Mouse (Mus musculus) E14TG2a.4 (cell line): ENCODE data around the gene Haghl.

Source experiments
- H3K27me3 ChIP-seq: 2 replicates; pipeline ENCODE4 v1.6.1; 2014; ENCODE audit warnings: low read length, control low read depth; ENCODE audit not compliant: insufficient read depth
- H3K36me3 ChIP-seq: 2 replicates; pipeline ENCODE4 v1.6.1; 2014; ENCODE audit warnings: low read length, control low read depth; ENCODE audit not compliant: insufficient read depth
- H3K4me1 ChIP-seq: replicated peaks from 2 replicates; pipeline ENCODE4 v1.6.1; 2014; ENCODE audit warnings: low read depth, low read length, control low read depth
- H3K4me3 ChIP-seq: replicated peaks from 2 replicates; pipeline ENCODE4 v1.5.1; 2014; ENCODE audit warnings: mild to moderate bottlenecking, low read length
- H3K9me3 ChIP-seq: 2 replicates; pipeline ENCODE4 v1.6.1; 2014; ENCODE audit warnings: low read length, control low read depth
- CTCF ChIP-seq: conservative IDR thresholded peaks from 2 replicates; pipeline ENCODE4 v1.5.1; 2014; ENCODE audit warnings: low read length
- NANOG ChIP-seq: IDR thresholded peaks from 2 replicates; pipeline ENCODE4 v1.6.1; 2014; ENCODE audit warnings: borderline replicate concordance, low read length, mixed read lengths
- POU5F1 ChIP-seq: IDR thresholded peaks from 2 replicates; pipeline ENCODE4 v1.6.1; 2014; ENCODE audit warnings: low read length, borderline replicate concordance

The Haghl gene

GRCm38 (mm10) chr17:25830200-25830753, 44.8 kb upstream of the Haghl start:
- Histone ChIP-seq H3K36me3 (peaks cover 74% of the 10 kb centered on the region), H3K4me3 (peak overlapping the region; percentile 95), H3K27me3 (no peaks in the 10 kb centered on the region), H3K4me1 (peaks cover 86% of the 10 kb centered on the region), H3K9me3 (no peaks in the 10 kb centered on the region)
- TF ChIP-seq CTCF (no peak), POU5F1 (no peak), NANOG (no peak)

GRCm38 (mm10) chr17:25829558-25830017, 44.1 kb upstream of the Haghl start:
- H3K4me1 ChIP-seq = peaks cover 86% of the 10 kb centered on the region
- TF ChIP-seq CTCF (no peak), NANOG (no peak)
- H3K4me3 ChIP-seq = peak overlapping the region; percentile 95
- peaks cover 72% of the 10 kb centered on the region for H3K36me3 ChIP-seq
- no peaks in the 10 kb centered on the region for H3K27me3 ChIP-seq
- no peaks in the 10 kb centered on the region for H3K9me3 ChIP-seq

- TF ChIP-seq CTCF (peak; percentile 27), NANOG (no peak), POU5F1 (no peak)
- H3K36me3 ChIP-seq = peaks cover 66% of the 10 kb centered on the region
- peaks cover 86% of the 10 kb centered on the region for H3K4me1 ChIP-seq
- H3K4me3 ChIP-seq = peak within 1 kb of the TSS; percentile 95
- no peaks in the 10 kb centered on the region for H3K27me3 ChIP-seq
- no peaks in the 10 kb centered on the region for H3K9me3 ChIP-seq
Measured at GRCm38 (mm10) chr17:25828712-25829557, 43.5 kb upstream of the Haghl start, which contains the start of gene Jmjd8. Gene Jmjd8, plus strand, starts transcription at chr17:25828867.

DNA sequence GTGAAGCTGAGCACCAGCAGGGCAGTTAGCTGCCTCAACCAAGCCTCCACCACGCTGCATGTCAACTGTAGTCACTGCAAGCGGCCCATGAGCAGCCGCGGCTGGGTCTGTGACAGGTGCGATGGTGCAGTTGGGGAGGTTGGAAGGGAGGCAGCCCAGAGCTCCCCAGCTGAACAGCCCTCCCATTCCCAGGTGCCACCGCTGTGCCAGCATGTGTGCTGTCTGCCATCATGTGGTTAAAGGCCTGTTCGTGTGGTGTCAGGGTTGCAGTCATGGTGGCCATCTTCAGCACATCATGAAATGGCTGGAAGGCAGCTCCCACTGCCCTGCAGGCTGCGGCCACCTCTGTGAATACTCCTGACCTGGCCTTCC, 42.7 kb upstream of the Haghl start:
- Histone ChIP-seq H3K4me1 (peaks cover 83% of the 10 kb centered on the region), H3K36me3 (peaks cover 65% of the 10 kb centered on the region), H3K27me3 (no peaks in the 10 kb centered on the region), H3K4me3 (peak overlapping the region; percentile 95), H3K9me3 (no peaks in the 10 kb centered on the region)
- TF ChIP-seq NANOG = no peak
- TF ChIP-seq CTCF = no peak
- TF ChIP-seq POU5F1 = no peak

DNA sequence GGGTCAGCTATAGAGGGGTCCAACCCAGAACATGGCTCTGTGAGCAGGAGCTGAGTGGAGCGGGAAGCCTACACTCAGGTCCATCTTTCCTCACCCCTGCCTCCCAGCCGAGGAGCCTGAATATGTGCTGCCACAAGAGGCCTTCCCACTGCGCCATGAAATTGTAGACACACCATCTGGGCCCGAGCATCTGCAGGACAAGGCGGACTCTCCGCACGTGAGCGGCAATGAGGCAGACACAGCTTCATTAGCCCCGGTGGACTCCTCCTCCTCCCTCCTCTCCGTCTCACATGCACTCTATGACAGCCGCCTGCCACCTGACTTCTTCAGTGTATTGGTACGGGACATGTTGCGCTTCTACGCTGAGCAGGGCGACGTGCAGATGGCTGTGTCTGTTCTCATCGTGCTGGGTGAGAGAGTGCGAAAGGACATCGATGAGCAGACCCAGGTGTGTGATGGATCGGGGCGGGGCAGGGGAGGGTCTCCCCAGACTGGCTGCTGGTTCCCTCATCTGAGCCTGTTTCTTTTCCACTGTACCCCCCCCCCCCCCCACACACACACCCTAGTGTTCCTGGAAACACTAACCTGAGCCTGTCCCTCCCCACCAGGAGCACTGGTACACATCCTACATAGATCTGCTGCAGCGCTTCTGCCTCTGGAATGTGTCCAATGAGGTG, 42.2 kb upstream of the Haghl start:
- H3K4me3 ChIP-seq = peak overlapping the region; percentile 95
- peaks cover 65% of the 10 kb centered on the region for H3K36me3 ChIP-seq
- peaks cover 86% of the 10 kb centered on the region for H3K4me1 ChIP-seq
- H3K9me3 ChIP-seq = no peaks in the 10 kb centered on the region
- no peaks in the 10 kb centered on the region for H3K27me3 ChIP-seq
- TF ChIP-seq CTCF (no peak), POU5F1 (no peak), NANOG (no peak)

DNA sequence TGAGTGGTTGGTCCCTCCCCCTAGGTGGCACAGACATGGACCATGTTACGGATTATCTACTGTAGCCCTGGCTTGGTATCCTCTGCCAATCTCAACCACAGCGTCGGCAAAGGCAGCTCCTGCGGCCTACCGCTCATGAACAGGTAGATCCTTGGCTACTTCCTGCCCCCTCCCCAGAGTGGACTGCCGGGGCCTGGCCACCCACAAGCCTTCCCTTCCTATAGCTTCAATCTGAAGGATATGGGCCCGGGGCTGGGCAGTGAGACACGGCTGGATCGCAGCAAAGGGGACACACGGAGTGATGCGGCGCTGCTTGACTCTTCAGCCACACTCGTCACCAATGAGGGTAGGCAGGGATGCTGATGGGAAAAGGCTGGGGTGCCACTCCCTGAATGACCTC, 41.5 kb upstream of the Haghl start:
- H3K36me3 ChIP-seq = peaks cover 65% of the 10 kb centered on the region
- 0 out of 2 replicates have a peak overlapping the region, but pooled peaks have one; percentile 95 for H3K4me3 ChIP-seq
- no peaks in the 10 kb centered on the region for H3K9me3 ChIP-seq
- TF ChIP-seq CTCF (no peak), POU5F1 (no peak), NANOG (no peak)
- no peaks in the 10 kb centered on the region for H3K27me3 ChIP-seq
- peaks cover 85% of the 10 kb centered on the region for H3K4me1 ChIP-seq

DNA sequence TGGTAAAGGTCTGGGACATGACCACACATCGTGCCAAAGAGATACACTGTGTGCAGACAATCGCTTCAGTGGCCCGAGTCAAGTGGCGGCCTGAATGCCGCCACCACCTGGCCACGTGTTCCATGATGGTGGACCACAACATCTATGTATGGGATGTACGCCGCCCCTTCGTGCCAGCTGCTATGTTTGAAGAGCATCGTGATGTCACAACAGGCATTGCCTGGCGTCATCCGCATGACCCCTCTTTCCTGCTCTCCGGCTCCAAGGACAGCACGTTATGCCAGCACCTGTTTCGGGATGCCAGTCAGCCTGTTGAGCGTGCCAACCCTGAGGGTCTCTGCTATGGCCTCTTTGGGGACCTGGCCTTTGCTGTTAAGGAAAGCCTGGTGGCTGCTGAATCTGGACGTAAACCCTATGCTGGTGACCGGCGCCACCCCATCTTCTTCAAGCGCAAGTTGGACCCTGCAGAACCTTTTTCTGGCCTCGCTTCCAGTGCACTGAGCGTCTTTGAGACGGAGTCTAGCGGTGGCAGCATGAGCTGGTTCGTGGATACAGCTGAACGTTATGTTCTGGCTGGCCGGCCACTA, 40.6 kb upstream of the Haghl start:
- H3K9me3 ChIP-seq = no peaks in the 10 kb centered on the region
- H3K4me3 ChIP-seq = peak overlapping the region; percentile 55
- H3K27me3 ChIP-seq = no peaks in the 10 kb centered on the region

GRCm38 (mm10) chr17:25825311-25825710, 39.8 kb upstream of the Haghl start:
- Histone ChIP-seq H3K36me3 (peaks cover 48% of the 10 kb centered on the region), H3K27me3 (no peaks in the 10 kb centered on the region), H3K4me1 (peaks cover 68% of the 10 kb centered on the region), H3K4me3 (peak overlapping the region; percentile 55), H3K9me3 (no peaks in the 10 kb centered on the region)
- no peak for TF ChIP-seq NANOG
- TF ChIP-seq CTCF = no peak
- TF ChIP-seq POU5F1 = no peak

More for the DNA sequence above, 40.6 kb upstream of the Haghl start:
- Histone ChIP-seq H3K4me1 (peaks cover 76% of the 10 kb centered on the region), H3K36me3 (peaks cover 55% of the 10 kb centered on the region)
- no peak for TF ChIP-seq NANOG
- no peak for TF ChIP-seq POU5F1
- no peak for TF ChIP-seq CTCF
